Mouse (Mus musculus) CH12.LX (cell line): Measurements from ENCODE around the gene Chst11. TPM values are rescaled to one million over a fixed set of nuclear protein-coding genes. Genes with fewer than 3 reads are reported as not detected.

Experiments
- DNase-seq: peaks from one replicate; pipeline ENCODE4 v3.0.0-alpha.2; 2013; ENCODE audit errors: extremely low read depth
- H3K27ac ChIP-seq: 2 replicates; pipeline ENCODE4 v1.5.1; 2012; ENCODE audit warnings: low read depth, mild to moderate bottlenecking, control low read depth, moderate library complexity; ENCODE audit not compliant: insufficient read depth
- H3K27me3 ChIP-seq: replicated peaks from 2 replicates; pipeline ENCODE3; 2012; ENCODE audit warnings: inconsistent platforms
- H3K36me3 ChIP-seq, 2 experiments: replicated peaks in 1 of 2; 2 replicates each; pipeline versions ENCODE3 to v1.6.1; 2012; ENCODE audit warnings: inconsistent platforms in 1 of 2, low read length in 1 of 2, mild to moderate bottlenecking in 1 of 2, mixed read lengths in 1 of 2, moderate library complexity in 1 of 2; ENCODE audit not compliant: control insufficient read depth in 1 of 2, insufficient read depth in 1 of 2
- H3K4me1 ChIP-seq, 2 experiments: 2 replicates each; pipeline ENCODE4 v1.6.1; 2012; ENCODE audit warnings: inconsistent platforms in 1 of 2, moderate library complexity in 1 of 2; ENCODE audit not compliant: insufficient read depth in 2 of 2, control insufficient read depth in 1 of 2
- H3K4me2 ChIP-seq: 2 replicates; pipeline ENCODE4 v1.6.1; 2012; ENCODE audit warnings: low read depth, mild to moderate bottlenecking, control low read depth; ENCODE audit not compliant: poor library complexity, insufficient read depth, severe bottlenecking
- H3K4me3 ChIP-seq, 3 experiments: fragments of 150-350 bp in 1 of 3; sonication (generic) in 1 of 3; replicated peaks in 1 of 3; 2 replicates each; pipeline versions ENCODE3 to v1.5.1; 2011 to 2012; ENCODE audit warnings: low read depth in 2 of 3, low read length in 2 of 3, mild to moderate bottlenecking in 2 of 3, moderate library complexity in 2 of 3, control low read depth in 1 of 3, improper control_type of control experiment in 1 of 3, inconsistent platforms in 1 of 3, mixed read lengths in 1 of 3; ENCODE audit not compliant: poor library complexity in 1 of 3
- H3K79me2 ChIP-seq: replicated peaks from 2 replicates; pipeline ENCODE4 v1.6.1; 2012; ENCODE audit warnings: mild to moderate bottlenecking, moderate library complexity; ENCODE audit not compliant: control insufficient read depth, poor library complexity, insufficient read depth, severe bottlenecking; ENCODE audit errors: extremely low read depth
- H3K9ac ChIP-seq: 2 replicates; pipeline ENCODE4 v1.6.1; 2012; ENCODE audit warnings: low read depth, mild to moderate bottlenecking, control low read depth, moderate library complexity; ENCODE audit not compliant: insufficient read depth
- H3K9me3 ChIP-seq: replicated peaks from 2 replicates; pipeline ENCODE3; 2012; ENCODE audit warnings: low read length, inconsistent platforms, mixed read lengths
- BHLHE40 ChIP-seq: IDR thresholded peaks from 2 replicates; pipeline ENCODE4 v1.6.1; 2011; ENCODE audit warnings: mild to moderate bottlenecking, low read depth, low read length, improper control_type of control experiment
- CHD2 ChIP-seq: IDR thresholded peaks from 2 replicates; pipeline ENCODE4 v1.6.1; 2011; ENCODE audit warnings: low read length, improper control_type of control experiment
- CTCF ChIP-seq, 2 experiments: IDR thresholded peaks in 1 of 2; conservative IDR thresholded peaks in 1 of 2; 2 replicates each; pipeline ENCODE4 v1.5.1; 2011 to 2012; ENCODE audit warnings: low read depth in 2 of 2, low read length in 2 of 2, improper control_type of control experiment in 1 of 2, inconsistent platforms in 1 of 2, mild to moderate bottlenecking in 1 of 2, moderate library complexity in 1 of 2
- E2F4 ChIP-seq: IDR thresholded peaks from 2 replicates; pipeline ENCODE4 v1.6.1; 2011; ENCODE audit warnings: low read depth, low read length, improper control_type of control experiment; ENCODE audit not compliant: insufficient replicate concordance
- ELF1 ChIP-seq: IDR thresholded peaks from 2 replicates; pipeline ENCODE4 v1.6.1; 2014; ENCODE audit warnings: low read depth, mild to moderate bottlenecking, inconsistent platforms, low read length, improper control_type of control experiment
- ETS1 ChIP-seq: conservative IDR thresholded peaks from 2 replicates; pipeline ENCODE4 v1.6.1; 2012; ENCODE audit warnings: low read depth, mild to moderate bottlenecking, inconsistent platforms, low read length, improper control_type of control experiment, moderate library complexity
- GABPA ChIP-seq: IDR thresholded peaks from 2 replicates; pipeline ENCODE4 v1.6.1; 2012; ENCODE audit warnings: low read depth, low read length, improper control_type of control experiment, inconsistent platforms; ENCODE audit not compliant: insufficient replicate concordance
- HCFC1 ChIP-seq: IDR thresholded peaks from 2 replicates; pipeline ENCODE4 v1.6.1; 2012; ENCODE audit warnings: low read depth, mild to moderate bottlenecking, inconsistent platforms, low read length, improper control_type of control experiment
- JUN ChIP-seq: IDR thresholded peaks from 2 replicates; pipeline ENCODE4 v1.6.1; 2011; ENCODE audit warnings: low read depth, mild to moderate bottlenecking, low read length, improper control_type of control experiment, moderate library complexity; ENCODE audit not compliant: insufficient read depth
- JUND ChIP-seq: conservative IDR thresholded peaks from 2 replicates; pipeline ENCODE4 v1.6.1; 2011; ENCODE audit warnings: low read depth, low read length, improper control_type of control experiment
- MAX ChIP-seq: IDR thresholded peaks from 2 replicates; pipeline ENCODE4 v1.6.1; 2011; ENCODE audit warnings: low read length, improper control_type of control experiment
- MEF2A ChIP-seq: IDR thresholded peaks from 2 replicates; pipeline ENCODE4 v1.6.1; 2014; ENCODE audit warnings: low read depth, mild to moderate bottlenecking, inconsistent platforms, low read length, improper control_type of control experiment, borderline replicate concordance
- MXI1 ChIP-seq: IDR thresholded peaks from 2 replicates; pipeline ENCODE4 v1.6.1; 2011; ENCODE audit warnings: mild to moderate bottlenecking, low read depth, low read length, improper control_type of control experiment
- NELFE ChIP-seq: IDR thresholded peaks from 2 replicates; pipeline ENCODE4 v1.6.1; 2011; ENCODE audit warnings: low read depth, low read length, improper control_type of control experiment
- NRF1 ChIP-seq: IDR thresholded peaks from 2 replicates; pipeline ENCODE4 v1.6.1; 2014; ENCODE audit warnings: low read depth, mild to moderate bottlenecking, inconsistent platforms, low read length, improper control_type of control experiment, moderate library complexity
- PAX5 ChIP-seq: IDR thresholded peaks from 2 replicates; pipeline ENCODE4 v1.6.1; 2012; ENCODE audit warnings: low read length, inconsistent platforms, mixed read lengths
- POLR2A ChIP-seq: IDR thresholded peaks from 2 replicates; pipeline ENCODE4 v1.6.1; 2011; ENCODE audit warnings: low read depth, mild to moderate bottlenecking, improper control_type of control experiment, low read length
- POLR2AphosphoS2 ChIP-seq: IDR thresholded peaks from 2 replicates; pipeline ENCODE4 v1.6.1; 2011; ENCODE audit warnings: low read depth, low read length, improper control_type of control experiment
- RAD21 ChIP-seq: IDR thresholded peaks from 2 replicates; pipeline ENCODE4 v1.6.1; 2011; ENCODE audit warnings: low read depth, mild to moderate bottlenecking, low read length, improper control_type of control experiment, moderate library complexity
- SIN3A ChIP-seq: IDR thresholded peaks from 2 replicates; pipeline ENCODE4 v1.6.1; 2012; ENCODE audit warnings: low read length, improper control_type of control experiment, inconsistent platforms
- TBP ChIP-seq: conservative IDR thresholded peaks from 2 replicates; pipeline ENCODE4 v1.6.1; 2011; ENCODE audit warnings: low read depth, low read length, improper control_type of control experiment
- TCF12 ChIP-seq: IDR thresholded peaks from 2 replicates; pipeline ENCODE4 v1.6.1; 2014; ENCODE audit warnings: low read depth, mild to moderate bottlenecking, inconsistent platforms, low read length, improper control_type of control experiment
- USF2 ChIP-seq: conservative IDR thresholded peaks from 2 replicates; pipeline ENCODE4 v1.6.1; 2011; ENCODE audit warnings: low read depth, low read length, improper control_type of control experiment
- ZC3H11A ChIP-seq: IDR thresholded peaks from 2 replicates; pipeline ENCODE4 v1.6.1; 2012; ENCODE audit warnings: low read depth, mild to moderate bottlenecking, inconsistent platforms, low read length, improper control_type of control experiment
- ZMIZ1 ChIP-seq: IDR thresholded peaks from 2 replicates; pipeline ENCODE4 v1.6.1; 2012; ENCODE audit warnings: low read depth, mild to moderate bottlenecking, inconsistent platforms, low read length, improper control_type of control experiment
- dilution Hi-C: fragments of 300-500 bp; cut with MboI; formaldehyde crosslinking; loops from 2 replicates; pipeline ENCODE4 v1.14.3; 2020; ENCODE audit warnings: low sequenced_read_pairs; ENCODE audit not compliant: extremely low pct_unique_long_range_greater_than_20kb, extremely low pct_ligation_motif_present
- in situ Hi-C: fragments of 300-500 bp; cut with MboI; formaldehyde crosslinking; loops from 3 replicates; pipeline ENCODE4 v1.14.3; 2019; ENCODE audit warnings: low sequenced_read_pairs, low pct_ligation_motif_present, low pct_unique_long_range_greater_than_20kb, mixed read lengths
- polyA plus RNA-seq: library from polyadenylated mRNA; unstranded; fragments of >175 nt; gene quantifications from 2 replicates; pipeline ENCODE4 v1.2.1, GENCODE M21; 2012; ENCODE audit warnings: low read depth; ENCODE audit not compliant: insufficient read length
- total RNA-seq, 2 experiments: library from RNA; depleted of rRNA; stranded (reverse); fragments of 300-350 nt in 1 of 2; fragments of >200 nt in 1 of 2; gene quantifications; 2 replicates each; pipeline ENCODE4 v1.2.3; 2012 to 2014

The Chst11 gene
- total and polyA plus RNA-seq, 3 experiments = 3.6 to 5.3 (median 4.5) TPM

- no peak for TF ChIP-seq TCF12
- TF ChIP-seq MAX = no peak
- no peak for TF ChIP-seq BHLHE40
- TF ChIP-seq ETS1 = no peak
- no peak for TF ChIP-seq TBP
- TF ChIP-seq HCFC1 = no peak
- no peak for TF ChIP-seq JUND
- no peak for TF ChIP-seq CHD2
- TF ChIP-seq GABPA = no peak
- no peak for TF ChIP-seq POLR2AphosphoS2
- TF ChIP-seq USF2 = no peak
- TF ChIP-seq CTCF (conservative IDR thresholded peaks at IDR 0.05 in 1 of 2, IDR thresholded peaks at IDR 0.05 in 1 of 2; ENCODE audit: low read depth in 2 of 2, low read length in 2 of 2) = no peak
- TF ChIP-seq NELFE = no peak
- no peak for TF ChIP-seq E2F4
- TF ChIP-seq JUN = no peak
- no peak for TF ChIP-seq ELF1
- no peak for TF ChIP-seq ZMIZ1
- TF ChIP-seq SIN3A = no peak
- TF ChIP-seq MEF2A = no peak
- no peak for DNase-seq
- in situ Hi-C loops = no loop called here
- H3K9ac ChIP-seq = no peak overlapping the region
- H3K4me3 ChIP-seq = no peak overlapping the region
- H3K4me1 ChIP-seq = peaks cover 2 to 11% of the 10 kb centered on the region in 2 experiments; a peak in 2 of 4 replicates
- no peaks in the 10 kb centered on the region for H3K79me2 ChIP-seq
- H3K36me3 ChIP-seq = no peaks in the 10 kb centered on the region
- H3K27ac ChIP-seq = no peak overlapping the region
- H3K27me3 ChIP-seq = no peaks in the 10 kb centered on the region
- H3K9me3 ChIP-seq = no peaks in the 10 kb centered on the region
- no peak overlapping the region for H3K4me2 ChIP-seq
- dilution Hi-C loops = no loop called here
These were observed 168.1 kb downstream of the Chst11 start for GRCm38 (mm10) chr10:83153374-83153773.

DNA sequence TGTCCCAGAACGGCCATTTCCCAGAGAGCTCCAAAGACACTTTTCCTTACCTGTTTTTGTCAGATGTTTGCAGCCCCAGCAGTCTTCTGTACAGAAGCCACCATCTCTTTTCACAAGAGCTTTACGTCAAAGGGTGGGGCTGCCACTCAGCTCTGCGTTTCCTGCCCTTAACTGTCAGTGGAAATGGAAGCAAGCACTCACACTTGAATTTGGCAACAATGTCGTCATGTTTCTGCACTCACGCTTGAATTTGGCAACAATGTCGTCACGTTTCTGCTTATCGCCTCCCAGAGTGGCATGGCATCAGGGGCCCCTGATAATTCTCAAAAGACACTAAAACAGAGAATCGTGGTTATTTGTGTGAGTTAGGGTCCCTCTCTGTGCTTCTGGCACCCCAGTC is 168.6 kb downstream of the Chst11 start:
- no peak for DNase-seq
- H3K4me3 ChIP-seq = no peak overlapping the region
- H3K4me1 ChIP-seq = peaks cover 2 to 11% of the 10 kb centered on the region in 2 experiments; a peak in 2 of 4 replicates
- in situ Hi-C loops (no loop called here), dilution Hi-C loops (no loop called here)
- no peaks in the 10 kb centered on the region for H3K36me3 ChIP-seq
- no peaks in the 10 kb centered on the region for H3K9me3 ChIP-seq
- H3K27me3 ChIP-seq = no peaks in the 10 kb centered on the region
- H3K4me2 ChIP-seq = no peak overlapping the region
- TF ChIP-seq POLR2A = no peak
- TF ChIP-seq PAX5 = no peak
- TF ChIP-seq TCF12 = no peak
- TF ChIP-seq MXI1 = no peak
- TF ChIP-seq BHLHE40 = no peak
- no peak for TF ChIP-seq NRF1
- no peak for TF ChIP-seq POLR2AphosphoS2
- TF ChIP-seq JUND = no peak
- no peak for TF ChIP-seq ZC3H11A
- TF ChIP-seq HCFC1 = no peak
- TF ChIP-seq MAX = no peak
- TF ChIP-seq ELF1 = no peak
- TF ChIP-seq RAD21 = no peak
- no peak overlapping the region for H3K9ac ChIP-seq
- H3K79me2 ChIP-seq = no peaks in the 10 kb centered on the region
- H3K27ac ChIP-seq = no peak overlapping the region
